Mouse (Mus musculus): ENCODE data around the gene Ly6g6e.

Gene Ly6g6e

DNA sequence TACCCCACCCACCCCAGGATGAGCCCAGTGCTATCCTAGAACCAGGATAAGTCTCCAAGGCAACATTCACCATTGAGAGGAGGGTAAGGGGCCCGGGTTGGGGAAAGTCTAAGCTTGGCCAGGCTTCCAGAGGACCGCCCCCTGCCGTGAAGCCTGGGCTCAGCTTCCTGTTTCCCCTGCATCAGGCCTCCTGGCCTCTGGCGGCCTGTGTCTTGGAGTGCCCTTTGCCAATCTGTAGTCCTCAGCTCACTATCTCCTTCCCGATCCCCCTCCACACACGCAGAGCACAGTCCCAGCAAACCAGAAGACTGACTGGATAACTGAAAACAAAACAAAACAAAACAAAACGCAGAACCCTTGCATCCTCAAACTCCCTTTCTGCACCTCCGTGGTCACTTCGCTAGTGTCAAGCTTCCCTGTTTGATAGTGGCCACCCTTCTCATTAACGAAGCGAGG, 27.1 kb upstream of the Ly6g6e start, which contains the start of gene Clic1:
Gene Clic1 (plus strand): TSS at position 406 of the 456 bp plus-strand sequence.
- no peak for DNase-seq (ENCODE audit: low read depth, low spot score)

DNA sequence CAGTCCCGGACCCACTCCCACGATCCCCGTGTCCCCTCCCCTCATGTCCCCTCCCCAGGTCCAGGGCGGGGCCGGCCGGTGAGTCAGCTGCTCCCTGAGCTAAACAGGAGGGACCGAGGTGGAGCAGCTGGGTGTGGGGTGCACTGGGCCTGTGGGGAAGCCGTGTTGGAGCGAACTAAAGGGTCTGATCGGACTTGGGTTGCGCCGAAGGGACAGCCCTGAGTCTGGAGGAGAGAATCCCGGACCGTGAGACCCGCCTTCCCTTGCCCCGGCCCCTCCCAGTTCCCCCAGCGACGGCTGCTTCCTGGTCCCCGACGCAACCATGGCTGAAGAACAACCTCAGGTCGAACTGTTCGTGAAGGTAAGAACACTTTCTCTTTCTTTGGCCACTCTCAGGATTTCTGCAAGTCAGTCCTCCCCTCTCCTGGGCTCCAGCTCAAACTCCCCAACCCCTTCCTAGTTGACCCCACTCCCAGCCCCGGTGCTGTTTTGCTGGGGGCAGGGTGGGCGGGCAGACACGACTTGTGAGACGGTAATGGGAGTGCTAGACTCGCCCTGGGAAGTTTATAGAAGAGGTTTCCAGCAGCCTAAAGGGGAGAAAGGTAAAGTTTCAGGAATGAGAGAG, 26.5 kb upstream of the Ly6g6e start:
- DNase-seq (ENCODE audit: low read depth, low spot score): no peak

DNA sequence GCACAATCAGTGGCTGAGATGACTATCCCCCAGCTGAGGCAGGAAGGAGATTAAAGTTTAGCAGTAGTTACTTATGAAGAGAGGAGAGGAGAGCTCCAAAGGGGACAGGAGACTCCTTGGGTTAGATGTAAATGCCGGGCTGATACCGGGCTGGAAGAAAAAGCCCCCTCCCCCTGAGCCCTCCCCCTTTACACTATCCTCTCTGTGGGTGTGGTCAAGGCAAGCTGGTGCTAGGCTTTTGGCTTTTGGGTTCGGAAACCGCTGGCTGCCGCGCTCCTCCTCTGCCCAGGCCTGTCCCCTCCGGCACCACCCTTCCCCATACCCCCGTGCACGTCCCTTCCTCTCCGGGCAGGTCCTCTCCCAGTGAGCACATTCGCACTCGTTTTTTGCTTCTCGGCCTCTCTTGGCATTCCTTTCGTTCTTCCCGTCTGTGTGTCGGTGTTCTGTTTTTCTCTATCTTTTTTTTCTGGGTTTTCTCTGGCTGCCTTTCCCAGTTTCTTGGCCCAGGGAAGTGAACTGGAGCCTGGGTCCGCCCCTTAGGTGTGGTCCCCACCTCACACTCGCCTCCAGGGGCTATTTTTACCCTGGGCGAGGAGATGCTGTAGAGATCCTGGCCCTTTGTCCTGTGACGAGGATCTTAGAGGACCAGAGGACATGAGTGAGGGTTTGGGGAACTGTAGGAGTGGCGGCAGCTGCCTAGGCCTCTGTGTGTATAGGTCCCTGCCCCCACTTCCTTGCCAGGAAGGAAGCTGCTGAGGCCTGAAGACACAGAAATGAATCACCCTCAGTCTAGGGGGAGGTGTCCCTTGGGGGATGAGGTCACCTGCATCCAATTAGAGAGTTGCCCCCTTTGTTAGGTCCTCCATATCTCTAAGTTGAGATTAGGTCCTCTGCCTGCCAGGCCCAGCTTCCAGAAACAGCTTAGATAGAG, 25.3 kb upstream of the Ly6g6e start:
- DNase-seq (ENCODE audit: low read depth, low spot score): no peak

DNA sequence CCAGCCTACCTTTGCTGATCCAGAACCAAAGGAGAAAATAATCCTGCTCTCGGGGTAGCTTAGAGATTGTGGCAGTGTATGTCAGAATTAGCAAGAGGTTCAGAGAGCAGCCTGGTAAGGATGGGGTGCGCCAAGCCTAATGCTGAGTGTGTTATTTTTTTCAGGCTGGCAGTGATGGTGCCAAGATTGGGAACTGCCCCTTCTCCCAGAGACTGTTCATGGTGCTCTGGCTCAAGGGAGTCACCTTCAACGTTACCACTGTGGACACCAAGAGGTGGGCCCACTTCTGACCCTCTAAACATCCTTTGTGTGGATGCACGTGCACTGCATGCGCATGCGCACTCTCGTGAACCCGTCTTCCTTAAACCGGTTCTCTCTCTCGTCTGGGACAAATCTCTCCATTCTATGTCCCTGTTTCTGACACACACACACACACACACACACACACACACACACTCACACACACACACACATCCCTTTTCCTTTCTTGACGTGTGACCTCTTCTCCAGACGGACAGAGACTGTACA, 24.4 kb upstream of the Ly6g6e start:
- DNase-seq (ENCODE audit: low read depth, low spot score): no peak

DNA sequence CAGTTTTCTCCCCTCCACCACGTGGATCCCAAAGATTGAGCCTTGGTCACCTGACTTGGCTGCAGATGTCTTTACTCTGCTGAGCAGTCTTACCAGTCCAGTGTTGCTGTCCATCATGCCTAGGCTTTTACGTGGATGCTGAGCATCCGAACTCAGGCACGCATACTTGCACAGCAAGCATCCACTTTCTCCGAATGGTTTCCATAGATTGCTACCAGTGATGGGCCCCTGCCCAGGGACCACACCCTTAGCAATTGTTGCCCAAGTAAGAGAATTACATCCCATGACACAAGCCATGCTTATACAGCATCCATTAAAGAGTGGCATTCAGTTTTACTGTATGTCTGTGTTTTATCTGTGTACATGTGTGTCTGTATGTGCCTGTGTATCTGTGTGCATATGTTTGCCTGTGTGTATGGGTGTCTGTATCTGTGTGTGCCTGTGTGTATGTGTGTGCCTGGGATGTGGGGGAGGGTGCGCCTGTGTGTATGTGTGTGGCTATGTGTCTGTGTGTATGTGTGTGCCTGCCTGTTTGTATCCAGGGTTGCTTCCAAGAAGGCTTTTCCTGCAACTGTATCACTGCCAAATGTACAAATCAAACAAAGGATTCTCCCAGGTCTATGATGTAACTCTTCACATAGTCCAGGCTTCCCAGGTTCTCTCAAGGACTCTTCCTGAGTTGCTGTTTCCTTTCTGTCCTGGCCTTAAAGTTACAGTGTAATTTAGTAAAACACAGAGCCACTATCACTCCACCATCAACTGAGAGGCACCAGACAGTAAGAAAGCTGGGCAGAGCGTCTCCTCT, 20.8 kb upstream of the Ly6g6e start:
- no peak for DNase-seq (ENCODE audit: low read depth, low spot score)

DNA sequence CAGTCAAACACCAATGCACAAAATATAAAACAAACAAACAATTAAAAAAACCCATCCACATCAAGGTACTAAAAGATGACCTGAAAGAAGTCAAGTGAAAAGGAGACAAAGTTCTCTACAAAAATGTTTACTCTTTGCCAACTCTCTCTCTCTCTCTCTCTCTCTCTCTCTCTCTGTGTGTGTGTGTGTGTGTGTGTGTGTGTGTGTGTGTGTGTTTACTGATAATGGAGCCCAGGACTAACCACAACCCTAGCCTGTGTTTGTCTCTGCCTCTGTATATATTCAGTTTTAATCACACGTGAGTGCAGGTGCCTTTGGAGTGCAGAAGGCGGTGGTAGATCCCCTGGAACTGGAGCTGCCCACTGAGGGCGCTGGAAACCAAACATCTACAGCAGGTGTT, 19.6 kb upstream of the Ly6g6e start:
- no peak for DNase-seq (ENCODE audit: low read depth, low spot score)

DNA sequence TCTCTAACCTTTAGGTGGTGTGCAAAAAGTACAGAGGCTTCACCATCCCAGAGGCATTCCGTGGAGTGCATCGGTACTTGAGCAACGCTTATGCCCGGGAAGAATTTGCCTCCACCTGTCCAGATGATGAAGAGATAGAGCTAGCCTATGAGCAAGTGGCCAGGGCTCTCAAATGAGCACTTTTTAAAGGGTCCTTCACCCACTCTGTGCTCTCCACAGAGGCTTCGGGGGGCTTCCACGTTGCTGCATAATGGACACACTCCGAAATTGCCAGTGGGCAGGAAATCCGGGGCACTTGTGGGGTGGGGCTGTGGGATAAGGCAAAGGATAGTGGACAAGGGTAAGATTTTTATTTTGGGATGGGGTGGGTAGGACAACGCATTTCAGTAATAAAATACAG, 18.4 kb upstream of the Ly6g6e start:
- no peak for DNase-seq (ENCODE audit: low read depth, low spot score)

DNA sequence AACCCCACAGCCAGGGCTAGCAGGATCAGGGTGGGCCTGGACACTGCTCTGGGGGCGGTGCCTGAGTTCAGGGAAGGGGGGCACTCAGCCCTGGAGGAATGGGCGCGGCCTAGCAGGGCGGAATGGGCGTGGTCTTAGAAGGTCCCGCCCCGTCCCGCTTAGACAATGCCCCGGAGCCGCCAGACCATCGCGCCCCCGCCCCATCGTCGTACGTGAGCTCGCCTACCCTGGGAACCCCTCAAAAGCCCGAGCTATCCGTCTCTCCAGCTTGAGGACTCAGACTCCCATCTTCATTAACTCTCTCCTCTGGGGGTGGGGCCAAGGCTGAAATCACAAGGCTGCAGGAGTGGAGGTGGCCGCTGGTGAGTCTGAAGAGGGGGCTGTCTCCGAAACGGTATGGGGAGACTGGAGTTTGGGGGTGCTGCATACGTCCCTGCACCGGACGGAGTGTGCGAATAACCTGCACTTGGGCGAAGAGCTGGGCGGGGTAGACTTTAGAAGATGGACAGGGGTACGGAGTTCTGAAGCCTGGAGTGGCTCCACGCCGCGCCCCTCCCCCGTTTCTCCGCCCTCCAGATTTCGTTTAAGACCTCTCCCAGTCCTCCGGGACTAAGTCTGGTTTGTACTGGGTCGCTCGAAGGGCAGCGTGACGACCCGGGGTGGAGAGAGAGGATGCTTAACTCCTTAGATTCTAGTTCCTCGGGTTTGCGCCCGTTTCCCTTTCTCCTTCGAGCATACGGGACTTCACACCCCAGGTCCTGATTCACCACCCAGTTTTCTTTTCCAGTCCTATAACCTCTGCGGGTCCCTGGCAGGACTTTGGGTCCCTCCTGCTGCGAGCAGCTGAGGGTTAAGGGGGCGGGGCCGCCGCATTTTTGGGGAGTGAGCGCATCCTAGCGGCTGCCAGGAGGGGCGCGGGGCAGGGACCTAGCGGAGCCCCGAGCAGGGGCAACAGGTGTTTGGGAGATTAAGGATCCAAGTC, 17.5 kb upstream of the Ly6g6e start, which contains the start of gene Ddah2:
Gene Ddah2 (plus strand): TSS at position 125 of the 982 bp plus-strand sequence.
- DNase-seq (ENCODE audit: low read depth, low spot score): peak; percentile 67

DNA sequence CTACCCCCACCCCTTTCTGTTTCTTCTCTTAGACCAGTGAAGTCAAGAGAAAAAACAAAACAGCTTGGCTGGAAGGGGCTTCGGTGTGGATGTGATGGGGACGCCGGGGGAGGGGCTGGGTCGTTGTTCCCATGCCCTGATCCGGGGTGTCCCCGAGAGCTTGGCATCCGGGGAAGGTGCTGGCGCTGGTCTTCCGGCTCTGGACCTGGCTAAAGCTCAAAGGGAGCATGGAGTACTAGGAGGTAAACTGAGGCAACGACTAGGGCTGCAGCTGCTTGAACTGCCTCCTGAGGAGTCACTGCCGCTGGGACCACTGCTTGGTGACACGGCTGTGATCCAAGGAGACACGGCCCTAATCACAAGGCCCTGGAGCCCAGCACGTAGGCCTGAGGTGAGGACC, 16.6 kb upstream of the Ly6g6e start:
- no peak for DNase-seq (ENCODE audit: low read depth, low spot score)

DNA sequence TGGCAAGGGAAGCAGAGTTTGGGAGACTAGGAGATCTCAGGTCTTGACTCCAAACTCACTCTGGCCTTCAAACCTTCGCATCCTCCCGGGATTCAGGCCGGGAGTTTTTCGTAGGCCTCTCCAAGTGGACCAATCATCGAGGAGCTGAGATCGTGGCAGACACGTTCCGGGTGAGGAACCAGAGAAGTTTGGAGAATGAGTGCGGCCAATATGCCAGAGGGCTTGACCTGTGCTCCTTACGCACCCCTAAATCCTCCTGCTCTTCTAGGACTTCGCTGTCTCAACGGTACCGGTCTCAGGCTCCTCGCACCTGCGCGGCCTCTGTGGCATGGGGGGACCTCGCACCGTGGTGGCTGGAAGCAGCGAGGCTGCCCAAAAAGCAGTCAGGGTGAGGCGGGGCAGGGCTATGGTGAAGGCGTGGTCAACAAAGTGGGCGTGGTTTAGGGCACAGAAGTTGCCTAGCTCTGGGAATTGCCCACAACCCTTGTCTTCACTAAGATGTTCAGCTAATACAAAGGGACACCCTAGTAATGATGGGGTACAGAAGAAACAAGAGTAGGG, 15.9 kb upstream of the Ly6g6e start:
- DNase-seq (ENCODE audit: low read depth, low spot score): no peak

DNA sequence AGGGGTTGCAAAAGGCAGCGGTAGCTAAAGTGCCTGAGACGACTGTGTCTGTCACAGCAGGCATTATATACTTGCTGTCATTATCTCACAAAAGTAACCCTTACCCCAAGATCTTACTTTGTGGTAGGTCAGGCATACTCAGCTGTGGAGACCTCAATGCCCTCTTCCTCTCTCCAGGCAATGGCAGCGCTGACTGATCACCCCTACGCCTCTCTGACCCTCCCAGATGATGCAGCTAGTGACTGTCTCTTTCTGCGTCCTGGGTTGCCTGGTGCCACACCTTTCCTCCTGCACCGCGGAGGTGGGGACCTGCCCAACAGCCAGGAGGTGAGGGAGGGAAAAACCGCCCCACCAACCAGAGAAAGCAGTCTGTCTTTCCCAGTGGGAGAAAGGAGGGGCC, 15.4 kb upstream of the Ly6g6e start:
- DNase-seq (ENCODE audit: low read depth, low spot score): no peak

DNA sequence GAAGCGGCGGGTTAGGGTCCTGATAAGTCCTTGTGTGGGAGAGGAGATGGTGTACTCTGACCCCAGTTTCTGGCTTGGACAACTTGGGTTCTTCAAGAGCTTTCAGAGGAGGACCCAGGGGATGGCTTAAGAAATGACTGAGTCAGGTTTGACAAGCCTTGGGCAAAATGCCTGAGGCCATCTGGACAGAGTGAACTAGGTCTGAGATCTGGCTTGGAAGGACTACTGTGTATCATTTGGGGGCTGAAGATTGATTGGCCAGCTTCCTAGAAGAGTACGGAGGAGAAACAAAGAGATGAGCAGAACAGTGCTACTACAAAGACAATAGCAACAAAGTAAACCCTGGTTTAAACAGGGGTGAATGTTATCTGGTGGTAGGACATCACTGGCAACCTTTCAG, 13.2 kb upstream of the Ly6g6e start:
- DNase-seq (ENCODE audit: low read depth, low spot score): no peak

DNA sequence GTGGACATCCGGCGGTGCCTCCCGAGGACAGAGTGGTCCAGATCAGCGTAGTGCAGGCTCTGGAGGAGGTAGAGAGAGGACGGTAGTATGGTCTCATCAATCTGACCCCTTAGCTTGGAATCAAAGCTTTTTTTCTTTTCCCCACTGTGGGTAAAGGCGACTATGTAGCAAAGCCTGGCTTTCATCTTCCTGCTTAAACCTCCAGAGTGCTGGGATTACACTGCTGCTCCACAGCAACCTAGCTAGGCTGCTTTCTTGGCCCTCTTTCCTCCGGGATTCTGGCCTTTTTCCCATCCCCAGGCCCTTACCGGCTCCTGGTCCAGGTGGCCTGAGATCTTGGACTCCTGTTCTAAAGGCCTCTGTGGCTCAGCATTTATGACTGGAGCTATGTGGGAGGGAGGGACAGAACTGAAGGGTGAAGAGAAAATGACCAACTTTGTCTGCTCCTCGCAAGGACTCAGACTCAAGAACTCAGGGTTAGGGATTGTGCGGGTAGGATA, 12.3 kb upstream of the Ly6g6e start:
- DNase-seq (ENCODE audit: low read depth, low spot score): no peak

DNA sequence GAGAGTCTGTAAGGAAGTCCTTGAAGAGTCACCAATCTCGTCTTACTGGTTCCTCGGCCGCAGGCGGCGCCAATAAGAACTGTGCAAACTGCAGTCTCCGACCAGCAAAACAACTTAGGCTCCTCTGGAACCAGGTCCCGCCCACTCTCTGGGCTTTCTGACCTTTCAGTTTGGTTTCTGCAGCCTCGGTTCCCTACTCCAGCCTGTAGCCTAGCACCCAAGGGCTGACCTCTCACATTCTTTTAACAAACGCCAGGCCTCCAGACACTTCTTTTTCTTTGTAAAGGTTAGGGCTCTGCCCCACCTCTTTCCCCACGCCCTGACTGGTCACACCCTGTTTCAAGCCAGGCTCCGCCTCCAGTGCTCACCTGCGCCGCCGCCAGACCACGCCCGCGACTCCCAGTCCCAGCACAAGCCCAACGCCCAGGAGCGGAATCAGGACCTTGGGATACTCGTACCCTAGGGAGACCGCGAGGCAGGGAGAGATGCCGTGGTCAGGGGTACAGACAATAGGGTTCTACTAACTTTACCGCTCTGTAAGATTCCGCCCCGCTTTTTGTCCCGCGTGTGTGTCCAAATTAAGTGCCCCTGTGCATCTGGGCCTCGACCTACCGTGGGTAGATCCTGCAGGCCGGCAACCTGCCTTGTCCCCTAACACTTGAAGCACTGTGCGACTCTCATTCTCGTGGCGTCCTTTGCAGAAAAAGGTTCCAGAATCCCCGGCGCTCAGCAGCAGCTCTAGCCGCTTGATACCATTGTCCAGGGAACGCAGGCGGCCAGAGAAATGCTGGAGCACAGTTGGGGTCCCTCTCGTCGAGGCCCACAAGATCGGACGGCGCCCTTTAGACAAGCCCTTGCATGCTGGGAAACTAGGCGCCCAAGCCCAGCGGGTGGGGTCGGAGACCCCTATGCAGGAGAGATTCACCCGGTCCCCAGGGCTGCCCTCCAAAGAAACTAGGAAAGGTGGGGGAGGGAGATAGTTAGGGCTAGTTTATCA, 11.5 kb upstream of the Ly6g6e start, which contains the start of gene Ly6g6c:
Gene Ly6g6c (plus strand): TSS at position 438 of the 997 bp plus-strand sequence.
- peak; percentile 56 for DNase-seq (ENCODE audit: low read depth, low spot score)

DNA sequence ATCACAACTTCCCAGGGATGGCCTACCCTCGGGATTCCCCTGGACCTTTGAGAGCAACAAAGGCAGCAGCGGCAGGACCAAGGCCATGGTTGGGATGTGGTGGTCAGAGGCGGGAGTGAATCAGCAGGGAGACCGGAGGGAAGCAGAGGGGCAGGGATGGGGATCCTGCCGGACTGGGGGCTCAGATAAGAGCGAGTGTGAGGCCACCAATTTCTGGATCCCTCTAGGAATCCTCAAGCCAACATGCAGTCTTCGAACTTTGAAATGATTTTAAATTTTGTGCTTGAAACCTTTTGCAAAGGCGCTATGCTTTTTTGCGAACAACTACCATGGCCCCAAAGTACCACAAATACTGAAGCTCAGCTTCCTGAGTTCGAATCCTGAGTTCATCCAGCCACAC, 10.6 kb upstream of the Ly6g6e start, which contains the start of gene Mpig6b:
Gene Mpig6b (minus strand): TSS at position 101 of the 400 bp plus-strand sequence.
- no peak for DNase-seq (ENCODE audit: low read depth, low spot score)

DNA sequence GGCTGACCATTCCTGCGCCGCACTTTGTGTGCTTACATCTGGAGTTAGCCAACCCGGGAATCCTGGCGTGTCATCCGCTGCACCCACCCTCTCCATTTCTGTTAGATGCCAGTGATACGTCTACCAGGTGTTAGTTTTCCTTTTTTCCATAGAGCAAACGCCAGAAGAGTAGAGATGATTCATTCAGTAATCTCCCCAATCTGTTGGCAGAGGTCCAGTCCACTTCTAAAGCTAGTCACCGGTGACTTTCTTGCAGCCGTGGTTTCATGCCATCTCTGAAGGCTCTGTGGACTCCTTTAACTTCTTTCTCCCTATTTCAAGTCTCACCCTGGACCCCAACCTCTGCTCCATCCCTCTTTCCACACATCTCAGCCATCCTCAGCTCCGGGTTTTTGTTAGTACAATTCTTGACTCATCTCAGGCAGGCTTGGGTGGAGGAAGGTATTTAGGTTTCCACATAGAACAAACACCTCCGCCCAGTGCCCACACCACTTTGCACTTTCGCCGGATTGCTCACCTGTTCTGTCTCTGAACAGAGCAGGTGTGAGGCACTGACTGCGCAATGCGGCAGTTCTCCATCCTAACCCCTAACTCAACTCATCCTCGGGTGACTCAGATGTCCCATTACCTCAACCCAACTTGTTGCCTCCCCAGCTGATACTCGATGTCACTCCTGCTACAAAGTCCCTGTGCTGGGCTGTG, 8.3 kb upstream of the Ly6g6e start:
- no peak for DNase-seq (ENCODE audit: low read depth, low spot score)

DNA sequence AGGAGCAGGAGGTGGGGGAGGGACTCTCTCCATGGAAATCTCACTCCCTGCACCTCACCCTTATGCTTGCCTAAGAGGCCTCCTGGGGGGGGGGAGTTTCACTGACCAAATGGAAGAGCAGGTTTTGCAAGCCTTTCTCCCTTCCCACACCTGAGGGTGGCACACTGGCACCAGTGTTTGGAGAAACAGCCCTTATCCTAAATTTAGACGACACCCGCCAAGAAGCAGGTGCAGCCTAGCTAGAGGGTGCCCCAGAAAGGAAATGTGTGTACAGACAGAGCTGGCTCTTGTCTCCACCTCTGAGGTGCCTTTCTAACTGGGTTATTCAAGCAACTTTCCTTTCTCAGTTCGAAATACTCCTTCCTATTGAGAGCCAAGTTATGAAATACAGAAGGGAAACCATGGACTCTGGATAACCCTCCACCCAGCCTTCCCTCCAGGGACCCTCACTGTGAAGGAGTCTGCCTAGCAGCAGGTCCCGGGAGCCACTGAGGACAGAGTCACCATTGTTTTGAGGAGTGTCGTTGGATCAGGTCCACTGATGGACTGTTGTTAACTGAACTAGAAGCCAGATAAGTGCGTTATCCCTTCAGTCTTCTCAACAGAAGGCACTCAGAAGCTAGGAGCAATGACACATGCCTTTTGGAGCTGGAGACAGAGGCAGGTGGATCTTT, 6.0 kb upstream of the Ly6g6e start:
- no peak for DNase-seq (ENCODE audit: low read depth, low spot score)
